Mouse (Mus musculus): ENCODE data around the gene Cacna1d. TPM values are rescaled to one million over a fixed set of nuclear protein-coding genes. Genes with fewer than 3 reads are reported as not detected.
A peak's percentile ranks its signal among the peaks of the same experiment; 100 is the strongest.

Gene Cacna1d
- 6.2 and 9.5 TPM in 2 replicates for polyA plus RNA-seq (2015; fragmentation: Nextera tagmentation; extraction: Ambion mirVana)

- Histone ChIP-seq H3K9me3 (ENCODE audit: control insufficient read depth, low read length) (no peaks in the 10 kb centered on the region), H3K36me3 (ENCODE audit: control insufficient read depth, insufficient read depth) (peaks cover 15% of the 10 kb centered on the region), H3K27ac (ENCODE audit: low read length) (no peak within 1 kb of the TSS), H3K4me1 (replicated peaks; ENCODE audit: control insufficient read depth, insufficient read depth, low read length) (peaks cover 5% of the 10 kb centered on the region; the same call in 1 of the 2 replicates), H3K9ac (replicated peaks; ENCODE audit: low read depth, low read length) (no peak within 1 kb of the TSS), H3K4me2 (ENCODE audit: low read length) (no peak within 1 kb of the TSS), H3K4me3 (replicated peaks; ENCODE audit: low read length) (no peak within 1 kb of the TSS), H3K27me3 (replicated peaks; ENCODE audit: control insufficient read depth, insufficient read depth, low read length) (no peaks in the 10 kb centered on the region)
- ATAC-seq = no peak
- WGBS = 86% methylated on average over 9 of the region's 9 CpGs
These were observed at the start of gene Cacna1d for GRCm38 (mm10) chr14:30491342-30491741. Gene Cacna1d (minus strand): TSS chr14:30491455.

DNA sequence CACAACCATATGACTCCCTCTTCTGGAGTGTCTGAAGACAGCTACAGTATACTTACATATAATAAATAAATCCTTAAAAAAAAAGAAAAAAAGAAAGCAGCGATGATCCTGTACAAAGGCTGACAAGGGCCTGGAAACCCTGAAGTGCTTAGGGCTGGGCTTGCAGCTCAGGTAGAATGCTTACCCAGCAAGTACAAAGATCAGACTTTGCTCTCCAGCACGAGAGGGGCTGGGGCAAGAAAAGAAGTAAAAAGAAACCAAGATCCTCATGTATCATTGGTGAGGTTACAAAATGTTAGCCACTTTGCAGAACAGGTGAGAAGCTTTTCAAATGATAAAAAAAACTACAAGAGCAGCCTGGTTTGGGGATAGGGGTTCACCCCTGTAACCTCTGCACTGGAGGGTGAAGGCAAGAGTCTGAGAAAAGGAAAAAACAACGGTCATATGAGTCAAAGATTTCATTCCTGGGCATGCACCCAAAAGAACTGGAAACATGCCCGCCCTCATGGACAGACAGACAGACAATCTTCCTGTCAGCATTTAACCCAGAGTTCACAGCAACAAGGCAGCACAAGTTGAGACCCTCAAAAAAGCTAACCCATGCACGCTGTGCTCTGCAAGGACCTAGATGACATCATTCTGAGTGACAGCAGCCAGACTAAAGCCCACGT, 42.7 kb upstream of the Cacna1d start:
- Histone ChIP-seq H3K4me2 (ENCODE audit: low read length) (no peak overlapping the region), H3K9ac (replicated peaks; ENCODE audit: low read depth, low read length) (no peak overlapping the region), H3K27ac (ENCODE audit: low read length) (no peak overlapping the region), H3K4me1 (replicated peaks; ENCODE audit: control insufficient read depth, insufficient read depth, low read length) (peaks cover 7% of the 10 kb centered on the region; the same call in 1 of the 2 replicates), H3K4me3 (replicated peaks; ENCODE audit: low read length) (no peak overlapping the region), H3K9me3 (ENCODE audit: control insufficient read depth, low read length) (no peaks in the 10 kb centered on the region), H3K27me3 (replicated peaks; ENCODE audit: control insufficient read depth, insufficient read depth, low read length) (no peaks in the 10 kb centered on the region), H3K36me3 (ENCODE audit: control insufficient read depth, insufficient read depth) (no peaks in the 10 kb centered on the region)
- WGBS = 78% methylated on average over 6 of the region's 6 CpGs
- no peak for ATAC-seq

- Histone ChIP-seq H3K9ac (replicated peaks; ENCODE audit: low read depth, low read length) (no peak overlapping the region), H3K4me2 (ENCODE audit: low read length) (no peak overlapping the region), H3K4me1 (replicated peaks; ENCODE audit: control insufficient read depth, insufficient read depth, low read length) (peaks cover 7% of the 10 kb centered on the region; the same call in 1 of the 2 replicates), H3K27ac (ENCODE audit: low read length) (no peak overlapping the region), H3K36me3 (ENCODE audit: control insufficient read depth, insufficient read depth) (no peaks in the 10 kb centered on the region), H3K4me3 (replicated peaks; ENCODE audit: low read length) (no peak overlapping the region), H3K27me3 (replicated peaks; ENCODE audit: control insufficient read depth, insufficient read depth, low read length) (no peaks in the 10 kb centered on the region), H3K9me3 (ENCODE audit: control insufficient read depth, low read length) (no peaks in the 10 kb centered on the region)
- 90% methylated on average over 6 of the region's 6 CpGs for WGBS
- ATAC-seq = no peak
These were observed 40.6 kb upstream of the Cacna1d start for GRCm38 (mm10) chr14:30531896-30532295.

DNA sequence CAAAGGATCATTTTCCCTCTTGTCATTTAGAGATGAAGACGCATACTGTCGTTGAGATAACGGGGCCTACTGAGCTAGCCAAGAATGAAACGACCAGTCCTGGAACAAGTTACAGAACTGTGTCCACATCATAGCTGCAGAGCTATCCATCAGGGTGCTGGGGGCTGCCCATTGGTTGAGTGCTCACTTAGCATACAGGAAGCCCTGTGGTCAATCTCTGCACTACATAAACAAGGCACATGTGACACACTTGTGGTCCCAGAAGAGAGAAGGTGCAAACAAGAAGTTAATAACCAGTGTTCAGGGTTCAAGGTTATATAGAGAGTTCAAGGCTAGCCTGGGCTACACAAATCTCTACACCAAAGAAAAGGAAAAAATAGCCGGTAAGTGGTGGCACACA, 40.2 kb upstream of the Cacna1d start:
- ATAC-seq = no peak
- no peaks in the 10 kb centered on the region for H3K9me3 ChIP-seq (ENCODE audit: control insufficient read depth, low read length)
- H3K27me3 ChIP-seq (replicated peaks; ENCODE audit: control insufficient read depth, insufficient read depth, low read length) = no peaks in the 10 kb centered on the region
- H3K9ac ChIP-seq (replicated peaks; ENCODE audit: low read depth, low read length) = no peak overlapping the region
- peaks cover 7% of the 10 kb centered on the region; the same call in 1 of the 2 replicates for H3K4me1 ChIP-seq (replicated peaks; ENCODE audit: control insufficient read depth, insufficient read depth, low read length)
- H3K4me3 ChIP-seq (replicated peaks; ENCODE audit: low read length) = no peak overlapping the region
- H3K27ac ChIP-seq (ENCODE audit: low read length) = 0 out of 2 replicates have a peak overlapping the region, but pooled peaks have one; percentile 32
- H3K36me3 ChIP-seq (ENCODE audit: control insufficient read depth, insufficient read depth) = no peaks in the 10 kb centered on the region
- H3K4me2 ChIP-seq (ENCODE audit: low read length) = no peak overlapping the region
- WGBS = 48% methylated on average over 5 of the region's 5 CpGs

- H3K36me3 ChIP-seq (ENCODE audit: control insufficient read depth, insufficient read depth) = 0 out of 2 replicates have a peak, but pooled peaks cover 1% of the 10 kb centered on the region
- no peaks in the 10 kb centered on the region for H3K27me3 ChIP-seq (replicated peaks; ENCODE audit: control insufficient read depth, insufficient read depth, low read length)
- H3K9me3 ChIP-seq (ENCODE audit: control insufficient read depth, low read length) = no peaks in the 10 kb centered on the region
- no peak overlapping the region for H3K9ac ChIP-seq (replicated peaks; ENCODE audit: low read depth, low read length)
- no peak overlapping the region for H3K27ac ChIP-seq (ENCODE audit: low read length)
- peak; percentile 80 for ATAC-seq
- no peak overlapping the region for H3K4me3 ChIP-seq (replicated peaks; ENCODE audit: low read length)
- peaks cover 7% of the 10 kb centered on the region; the same call in 1 of the 2 replicates for H3K4me1 ChIP-seq (replicated peaks; ENCODE audit: control insufficient read depth, insufficient read depth, low read length)
- no peak overlapping the region for H3K4me2 ChIP-seq (ENCODE audit: low read length)
- WGBS = 17% methylated on average over 8 of the region's 8 CpGs
These were observed 39.5 kb upstream of the Cacna1d start for GRCm38 (mm10) chr14:30530726-30531269.

DNA sequence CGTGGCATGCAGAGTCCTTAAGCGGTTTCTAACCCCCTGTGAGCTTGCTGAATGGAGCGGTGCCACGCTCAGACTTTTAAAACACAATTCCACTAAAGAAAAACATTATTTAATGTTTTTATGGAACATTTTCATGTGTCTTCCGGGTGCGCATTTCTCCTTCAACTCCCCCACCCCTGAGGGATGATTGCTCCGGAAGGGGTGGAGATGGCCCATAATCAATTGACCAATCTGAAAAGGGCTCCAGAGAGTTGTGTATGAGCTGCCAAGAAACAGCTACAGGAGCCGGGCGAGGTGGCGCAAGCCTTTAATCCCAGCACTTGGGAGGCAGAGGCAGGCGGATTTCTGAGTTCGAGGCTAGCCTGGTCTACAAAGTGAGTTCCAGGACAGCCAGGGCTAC, 38.2 kb upstream of the Cacna1d start:
- Histone ChIP-seq H3K4me1 (replicated peaks; ENCODE audit: control insufficient read depth, insufficient read depth, low read length) (peaks cover 7% of the 10 kb centered on the region; the same call in 1 of the 2 replicates), H3K27ac (ENCODE audit: low read length) (no peak overlapping the region), H3K4me2 (ENCODE audit: low read length) (no peak overlapping the region), H3K27me3 (replicated peaks; ENCODE audit: control insufficient read depth, insufficient read depth, low read length) (no peaks in the 10 kb centered on the region), H3K9me3 (ENCODE audit: control insufficient read depth, low read length) (no peaks in the 10 kb centered on the region), H3K9ac (replicated peaks; ENCODE audit: low read depth, low read length) (no peak overlapping the region), H3K4me3 (replicated peaks; ENCODE audit: low read length) (no peak overlapping the region), H3K36me3 (ENCODE audit: control insufficient read depth, insufficient read depth) (peaks cover 8% of the 10 kb centered on the region)
- WGBS = 92% methylated on average over 12 of the region's 12 CpGs
- ATAC-seq = no peak

GRCm38 (mm10) chr14:30528961-30529360, 37.7 kb upstream of the Cacna1d start:
- H3K9ac ChIP-seq (replicated peaks; ENCODE audit: low read depth, low read length) = no peak overlapping the region
- H3K27me3 ChIP-seq (replicated peaks; ENCODE audit: control insufficient read depth, insufficient read depth, low read length) = no peaks in the 10 kb centered on the region
- H3K4me1 ChIP-seq (replicated peaks; ENCODE audit: control insufficient read depth, insufficient read depth, low read length) = peaks cover 7% of the 10 kb centered on the region; the same call in 1 of the 2 replicates
- H3K27ac ChIP-seq (ENCODE audit: low read length) = no peak overlapping the region
- no peak overlapping the region for H3K4me3 ChIP-seq (replicated peaks; ENCODE audit: low read length)
- H3K9me3 ChIP-seq (ENCODE audit: control insufficient read depth, low read length) = no peaks in the 10 kb centered on the region
- H3K4me2 ChIP-seq (ENCODE audit: low read length) = no peak overlapping the region
- 97% methylated on average over 5 of the region's 5 CpGs for WGBS
- H3K36me3 ChIP-seq (ENCODE audit: control insufficient read depth, insufficient read depth) = peaks cover 8% of the 10 kb centered on the region
- no peak for ATAC-seq

DNA sequence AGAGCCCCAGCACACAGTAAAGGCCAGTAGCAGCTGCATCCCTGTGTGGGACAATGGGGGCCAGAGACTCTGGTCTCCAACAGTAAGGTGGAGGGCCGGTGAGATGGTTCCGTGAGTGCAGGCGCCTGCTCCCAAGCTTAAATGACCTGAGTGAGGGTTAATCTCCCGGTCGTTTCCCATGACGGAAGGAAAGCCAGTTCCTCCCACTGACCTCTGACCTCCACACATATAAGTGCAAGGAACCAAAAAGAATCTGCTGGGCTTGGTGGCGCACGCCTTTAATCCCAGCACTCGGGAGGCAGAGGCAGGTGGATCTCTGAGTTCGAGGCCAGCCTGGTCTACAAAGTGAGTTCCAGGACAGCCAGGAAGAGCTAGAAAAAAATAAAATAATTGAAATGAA, 37.1 kb upstream of the Cacna1d start:
- no peaks in the 10 kb centered on the region for H3K9me3 ChIP-seq (ENCODE audit: control insufficient read depth, low read length)
- H3K27ac ChIP-seq (ENCODE audit: low read length) = no peak overlapping the region
- H3K4me1 ChIP-seq (replicated peaks; ENCODE audit: control insufficient read depth, insufficient read depth, low read length) = peaks cover 7% of the 10 kb centered on the region; the same call in 1 of the 2 replicates
- WGBS = 92% methylated on average over 10 of the region's 10 CpGs
- ATAC-seq = no peak
- no peak overlapping the region for H3K4me3 ChIP-seq (replicated peaks; ENCODE audit: low read length)
- peaks cover 11% of the 10 kb centered on the region for H3K36me3 ChIP-seq (ENCODE audit: control insufficient read depth, insufficient read depth)
- H3K27me3 ChIP-seq (replicated peaks; ENCODE audit: control insufficient read depth, insufficient read depth, low read length) = no peaks in the 10 kb centered on the region
- no peak overlapping the region for H3K9ac ChIP-seq (replicated peaks; ENCODE audit: low read depth, low read length)
- H3K4me2 ChIP-seq (ENCODE audit: low read length) = no peak overlapping the region

DNA sequence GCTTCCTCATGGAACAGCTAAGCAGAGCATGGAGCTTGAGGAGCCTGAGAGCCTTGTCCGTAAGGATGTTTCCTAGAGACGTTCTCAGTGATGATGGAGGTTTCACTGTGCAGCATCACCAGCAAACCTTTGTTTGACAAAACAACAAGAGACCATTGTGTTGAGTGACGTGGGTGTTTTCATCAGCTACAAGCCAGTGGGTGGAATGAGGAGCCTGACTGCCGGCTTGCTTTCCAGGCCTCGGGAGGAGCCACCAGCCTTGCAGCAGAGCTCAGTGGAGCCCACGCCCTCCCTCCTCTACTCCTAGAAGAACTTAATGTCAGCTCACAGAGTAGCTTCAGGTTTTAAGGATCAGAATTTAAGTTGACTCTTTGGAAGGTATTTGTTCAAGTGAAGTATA, 32.1 kb upstream of the Cacna1d start:
- H3K27me3 ChIP-seq (replicated peaks; ENCODE audit: control insufficient read depth, insufficient read depth, low read length) = no peaks in the 10 kb centered on the region
- H3K36me3 ChIP-seq (ENCODE audit: control insufficient read depth, insufficient read depth) = peaks cover 28% of the 10 kb centered on the region
- H3K4me3 ChIP-seq (replicated peaks; ENCODE audit: low read length) = no peak overlapping the region
- H3K4me1 ChIP-seq (replicated peaks; ENCODE audit: control insufficient read depth, insufficient read depth, low read length) = no peaks in the 10 kb centered on the region
- H3K27ac ChIP-seq (ENCODE audit: low read length) = no peak overlapping the region
- no peak overlapping the region for H3K4me2 ChIP-seq (ENCODE audit: low read length)
- no peak for ATAC-seq
- 75% methylated on average over 6 of the region's 6 CpGs for WGBS
- no peak overlapping the region for H3K9ac ChIP-seq (replicated peaks; ENCODE audit: low read depth, low read length)
- no peaks in the 10 kb centered on the region for H3K9me3 ChIP-seq (ENCODE audit: control insufficient read depth, low read length)

Data from forebrain, embryonic 16.5 days (tissue).